Mouse (Mus musculus) spleen, embryonic (tissue): Measurements from ENCODE around the gene Sorbs2.

ENCODE experiments used
- CTCF ChIA-PET: fragments of 350-600 bp; sonication (Branson Sonifier 250); formaldehyde crosslinking; loops from one replicate; lab custom pipeline; 2022; lab: Charles Lee

The Sorbs2 gene

GRCm38 (mm10) chr8:45579714-45580543, 72.3 kb downstream of the Sorbs2 start:
- CTCF ChIA-PET, result no interaction called here

- CTCF ChIA-PET, result no interaction called here
Observed at GRCm38 (mm10) chr8:45580544-45580866, 72.9 kb downstream of the Sorbs2 start.

GRCm38 (mm10) chr8:45583856-45584255, 76.3 kb downstream of the Sorbs2 start:
- CTCF ChIA-PET, result no interaction called here

GRCm38 (mm10) chr8:45584390-45585052, 76.9 kb downstream of the Sorbs2 start:
- CTCF ChIA-PET, result no interaction called here

GRCm38 (mm10) chr8:45585158-45585557, 77.6 kb downstream of the Sorbs2 start:
- CTCF ChIA-PET, result no interaction called here

GRCm38 (mm10) chr8:45587011-45587410, 79.4 kb downstream of the Sorbs2 start:
- CTCF ChIA-PET, result no interaction called here

GRCm38 (mm10) chr8:45591888-45592287, 84.3 kb downstream of the Sorbs2 start:
- CTCF ChIA-PET, result interaction anchor here (0.7 kb wide), 1 partner anchor 175 kb away, joined by 9 read pairs; no protein-coding TSS in a partner anchor

GRCm38 (mm10) chr8:45593711-45594110, 86.1 kb downstream of the Sorbs2 start:
- CTCF ChIA-PET, result no interaction called here

GRCm38 (mm10) chr8:45595983-45596382, 88.4 kb downstream of the Sorbs2 start:
- CTCF ChIA-PET, result no interaction called here

GRCm38 (mm10) chr8:45596591-45596990, 89.0 kb downstream of the Sorbs2 start:
- CTCF ChIA-PET, result no interaction called here

GRCm38 (mm10) chr8:45597631-45598420, 90.2 kb downstream of the Sorbs2 start:
- CTCF ChIA-PET, result no interaction called here

GRCm38 (mm10) chr8:45598883-45599282, 91.3 kb downstream of the Sorbs2 start:
- CTCF ChIA-PET, result no interaction called here

- CTCF ChIA-PET, result no interaction called here
Observed at GRCm38 (mm10) chr8:45602019-45602418, 94.4 kb downstream of the Sorbs2 start.

GRCm38 (mm10) chr8:45605419-45605818, 97.8 kb downstream of the Sorbs2 start:
- CTCF ChIA-PET, result no interaction called here

GRCm38 (mm10) chr8:45607012-45607411, 99.4 kb downstream of the Sorbs2 start:
- CTCF ChIA-PET, result no interaction called here

GRCm38 (mm10) chr8:45608413-45608812, 100.8 kb downstream of the Sorbs2 start:
- CTCF ChIA-PET, result no interaction called here

- CTCF ChIA-PET, result no interaction called here
Observed at GRCm38 (mm10) chr8:45610426-45611215, 103.0 kb downstream of the Sorbs2 start.

- CTCF ChIA-PET, result no interaction called here
Observed at GRCm38 (mm10) chr8:45611320-45611719, 103.7 kb downstream of the Sorbs2 start.

GRCm38 (mm10) chr8:45614610-45615009, 107.0 kb downstream of the Sorbs2 start:
- CTCF ChIA-PET, result no interaction called here

GRCm38 (mm10) chr8:45615050-45615449, 107.5 kb downstream of the Sorbs2 start:
- CTCF ChIA-PET, result no interaction called here

- CTCF ChIA-PET, result interaction anchor here (0.6 kb wide), 1 partner anchor 230 kb away, joined by 3 read pairs; no protein-coding TSS in a partner anchor
Observed at GRCm38 (mm10) chr8:45615551-45615950, 108.0 kb downstream of the Sorbs2 start.
